Mouse (Mus musculus): Measurements from ENCODE around the gene Arhgap32.

DNA sequence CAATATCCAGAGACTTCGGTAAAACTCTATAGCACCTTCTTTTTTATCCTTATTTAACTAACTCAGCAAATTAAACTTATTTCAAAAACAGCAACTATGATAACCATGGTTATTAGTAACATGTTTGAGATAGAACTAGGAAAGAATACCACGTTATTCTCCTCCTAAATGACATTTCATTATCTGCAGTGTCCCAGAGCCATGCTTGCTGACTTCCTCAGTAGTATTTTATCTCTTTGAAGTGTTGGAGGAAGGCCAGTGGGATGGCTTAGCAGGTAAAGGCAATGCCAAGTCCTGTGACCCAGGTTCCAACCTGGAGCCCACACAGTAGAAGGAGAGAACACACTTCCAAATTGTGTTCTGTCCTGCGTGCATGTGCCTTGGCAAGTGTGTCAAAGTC is 129.3 kb downstream of the Arhgap32 start:
- TF ChIP-seq CTCF (IDR thresholded peaks at IDR 0.05; ENCODE audit: insufficient read depth, low read depth, low read length) = no peak
- no peak for TF ChIP-seq POLR2A (IDR thresholded peaks at IDR 0.05; ENCODE audit: insufficient read depth, low read depth, low read length)
